In the genomic region with DNA sequence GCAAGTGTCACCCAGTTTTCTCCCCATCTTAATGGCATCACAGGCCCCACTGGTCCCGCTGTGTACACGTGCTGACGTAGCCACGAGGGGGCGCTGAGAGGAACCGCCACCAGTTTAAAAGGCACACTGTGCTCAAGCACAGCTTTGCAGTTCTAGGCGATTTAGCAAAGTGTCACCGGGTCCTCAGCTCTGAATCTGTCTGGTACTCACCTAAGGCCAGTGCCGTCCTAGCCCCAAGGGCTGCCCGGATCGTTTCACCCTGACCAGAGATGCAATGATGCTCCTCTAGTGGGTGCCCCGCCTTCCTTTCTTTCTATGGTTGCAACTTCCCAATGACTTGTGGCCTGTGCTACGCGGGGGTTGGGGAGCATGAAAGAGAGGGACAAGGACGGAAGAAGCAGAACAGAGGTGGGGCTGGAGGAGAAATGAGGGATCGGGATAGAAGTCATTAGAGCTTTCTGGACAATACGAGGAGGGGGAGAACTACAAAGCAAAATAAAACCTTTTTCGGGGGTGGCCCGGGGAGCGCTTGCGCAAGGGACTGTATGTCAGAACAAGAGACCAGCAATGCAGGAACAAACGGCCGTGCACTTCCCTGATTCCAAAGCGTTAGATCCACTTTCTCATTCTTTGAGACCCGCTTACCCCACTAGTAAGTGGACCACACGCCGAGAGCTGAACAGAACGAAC, we compare ENCODE assay signal across 8 mouse cellular contexts. TPM values are rescaled to one million over a fixed set of nuclear protein-coding genes. Genes with fewer than 3 reads are reported as not detected.
DNase-seq lines count a peak whose midpoint lies in the region; ATAC-seq and TF ChIP-seq lines count a peak whose summit lies in the region.

No protein-coding gene starts in this region.

- peak overlapping the region; percentile 67 to 80 for H3K4me3 ChIP-seq in MEL (ENCODE audit: control insufficient read depth in 1 of 2, insufficient read depth in 1 of 2, low read depth in 2 of 2, low read length in 2 of 2)
- peak overlapping the region; percentile 45 for H3K4me3 ChIP-seq in cerebellum, adult 2 months (replicated peaks; ENCODE audit: insufficient read depth, low read depth, low read length)
- H3K4me3 ChIP-seq in forebrain, postnatal 0 days (ENCODE audit: low read depth, low read length) = peak overlapping the region; percentile 44
- peak overlapping the region; percentile 61 for H3K4me3 ChIP-seq in layer of hippocampus, adult 2 months
- peak overlapping the region; percentile 41 for H3K4me3 ChIP-seq in lung, embryonic 14.5 days (ENCODE audit: low read depth, low read length)
- peak overlapping the region; percentile 39 for H3K4me3 ChIP-seq in neural tube, embryonic 15.5 days (replicated peaks)

- no peak for TF ChIP-seq EP300 in MEL (IDR thresholded peaks at IDR 0.05; ENCODE audit: low read depth in 1 of 2, low read length in 2 of 2)

- H3K36me3 ChIP-seq in MEL (ENCODE audit: control insufficient read depth in 1 of 2, insufficient read depth in 2 of 2, low read length in 2 of 2) = peaks cover 0 to 5% of the 10 kb centered on the region in 2 experiments; a peak in 2 of 4 replicates
- no peaks in the 10 kb centered on the region for H3K36me3 ChIP-seq in forebrain, postnatal 0 days (ENCODE audit: insufficient read depth)
- H3K36me3 ChIP-seq in lung, embryonic 14.5 days (ENCODE audit: insufficient read depth) = no peaks in the 10 kb centered on the region
- H3K36me3 ChIP-seq in neural tube, embryonic 15.5 days = no peaks in the 10 kb centered on the region

- peak overlapping the region; percentile 60 for H3K4me2 ChIP-seq in forebrain, postnatal 0 days (ENCODE audit: low read depth)
- peak overlapping the region; percentile 87 for H3K4me2 ChIP-seq in lung, embryonic 14.5 days
- H3K4me2 ChIP-seq in neural tube, embryonic 15.5 days = peak overlapping the region; percentile 82

- intact Hi-C loops in heart, postnatal 36 days (cut with DNase I) = loop anchor here (1.0 to 5.0 kb wide), 3 partner anchors 70 to 199 kb away; a partner anchor contains a TSS

- DNase-seq in MEL (ENCODE audit: low read depth, low spot score) = peak; percentile 98
- DNase-seq in cerebellum, adult 2 months = peak; percentile 69 to 77
- peak; percentile 80 for DNase-seq in forebrain, postnatal 0 days
- DNase-seq in heart, postnatal 36 days = peak; percentile 84 to 85
- peak; percentile 73 to 79 for DNase-seq in layer of hippocampus, adult 2 months (ENCODE audit: low spot score in 2 of 2)
- peak; percentile 87 for DNase-seq in lung, embryonic 14.5 days
- peak; percentile 72 to 76 for DNase-seq in thymus, adult 18-20 months

- peak overlapping the region; percentile 68 for H3K27ac ChIP-seq in MEL (ENCODE audit: control insufficient read depth, low read depth, low read length)
- H3K27ac ChIP-seq in cerebellum, adult 2 months (ENCODE audit: insufficient read depth, low read length) = no peak overlapping the region
- no peak overlapping the region for H3K27ac ChIP-seq in forebrain, postnatal 0 days (ENCODE audit: low read depth, low read length)
- H3K27ac ChIP-seq in layer of hippocampus, adult 2 months = peak overlapping the region; percentile 77
- no peak overlapping the region for H3K27ac ChIP-seq in lung, embryonic 14.5 days (ENCODE audit: low read depth)
- 0 out of 2 replicates have a peak overlapping the region, but pooled peaks have one; percentile 42 for H3K27ac ChIP-seq in neural tube, embryonic 15.5 days (replicated peaks)

- H3K27me3 ChIP-seq in MEL (ENCODE audit: control insufficient read depth in 1 of 2, insufficient read depth in 2 of 2, low read length in 2 of 2) = no peaks in the 10 kb centered on the region
- H3K27me3 ChIP-seq in cerebellum, adult 2 months (ENCODE audit: control insufficient read depth, insufficient read depth, low read length) = no peaks in the 10 kb centered on the region
- no peaks in the 10 kb centered on the region for H3K27me3 ChIP-seq in forebrain, postnatal 0 days (ENCODE audit: insufficient read depth, low read length)
- no peaks in the 10 kb centered on the region for H3K27me3 ChIP-seq in lung, embryonic 14.5 days (ENCODE audit: insufficient read depth, low read length)
- H3K27me3 ChIP-seq in neural tube, embryonic 15.5 days (replicated peaks) = peaks cover 13% of the 10 kb centered on the region; the same call in 1 of the 2 replicates

- no peaks in the 10 kb centered on the region; the same call in 1 of the 2 replicates for H3K79me2 ChIP-seq in MEL (ENCODE audit: control insufficient read depth, insufficient read depth, low read length, poor library complexity)

- peak; percentile 82 for ATAC-seq in forebrain, postnatal 0 days
- peak; percentile 77 for ATAC-seq in lung, embryonic 14.5 days (ENCODE audit: insufficient read depth)
- peak; percentile 69 for ATAC-seq in neural tube, embryonic 15.5 days (ENCODE audit: low FRiP score)

- peaks cover 2 to 12% of the 10 kb centered on the region in 2 experiments; a peak in 3 of 4 replicates for H3K4me1 ChIP-seq in MEL (ENCODE audit: control insufficient read depth in 1 of 2, insufficient read depth in 2 of 2, low read length in 2 of 2)
- no peaks in the 10 kb centered on the region for H3K4me1 ChIP-seq in cerebellum, adult 2 months (ENCODE audit: control insufficient read depth, insufficient read depth, low read length)
- H3K4me1 ChIP-seq in forebrain, postnatal 0 days (ENCODE audit: insufficient read depth) = no peaks in the 10 kb centered on the region
- no peaks in the 10 kb centered on the region; the same call in 1 of the 2 replicates for H3K4me1 ChIP-seq in lung, embryonic 14.5 days (ENCODE audit: insufficient read depth)
- peaks cover 26% of the 10 kb centered on the region for H3K4me1 ChIP-seq in neural tube, embryonic 15.5 days

- peak in 1 of 2 experiments; percentile 49; a peak in 1 of 4 replicates for TF ChIP-seq POLR2A in MEL (IDR thresholded peaks at IDR 0.05; ENCODE audit: control insufficient read depth in 1 of 2, insufficient read depth in 1 of 2, low read depth in 1 of 2, low read length in 2 of 2, poor library complexity in 1 of 2)
- no peak for TF ChIP-seq POLR2A in cerebellum, adult 2 months (IDR thresholded peaks at IDR 0.05; ENCODE audit: borderline replicate concordance, insufficient read depth, low read length)

- WGBS in cerebellum, adult 2 months = 6% methylated on average over 28 of the region's 28 CpGs
- WGBS in forebrain, postnatal 0 days = 1% methylated on average over 28 of the region's 28 CpGs
- 2% methylated on average over 28 of the region's 28 CpGs for WGBS in lung, embryonic 14.5 days
- WGBS in neural tube, embryonic 15.5 days = 1% methylated on average over 28 of the region's 28 CpGs

- TF ChIP-seq RAD21 in MEL (IDR thresholded peaks at IDR 0.05; ENCODE audit: low read depth, low read length) = peak; percentile 68

- H3K9me3 ChIP-seq in MEL (replicated peaks; ENCODE audit: insufficient read depth, low read length) = no peaks in the 10 kb centered on the region
- H3K9me3 ChIP-seq in forebrain, postnatal 0 days (ENCODE audit: low read length) = no peaks in the 10 kb centered on the region
- no peaks in the 10 kb centered on the region for H3K9me3 ChIP-seq in lung, embryonic 14.5 days (ENCODE audit: low read depth, low read length)
- no peaks in the 10 kb centered on the region for H3K9me3 ChIP-seq in neural tube, embryonic 15.5 days (replicated peaks)

- TF ChIP-seq CTCF in MEL (IDR thresholded peaks at IDR 0.05 in 2 of 3, conservative IDR thresholded peaks at IDR 0.05 in 1 of 3; ENCODE audit: control insufficient read depth in 1 of 3, insufficient read depth in 1 of 3, low read depth in 2 of 3, low read length in 3 of 3, poor library complexity in 1 of 3, severe bottlenecking in 1 of 3) = peak in 2 of 3 experiments; percentile 98 to 100
- TF ChIP-seq CTCF in cerebellum, adult 2 months (IDR thresholded peaks at IDR 0.05; ENCODE audit: borderline replicate concordance, insufficient read depth, low read depth, low read length) = peak; percentile 78
- TF ChIP-seq CTCF in forebrain, postnatal 0 days (IDR thresholded peaks at IDR 0.05; ENCODE audit: low read depth) = peak; percentile 83
- TF ChIP-seq CTCF in layer of hippocampus, adult 2 months (conservative IDR thresholded peaks at IDR 0.05) = peak; percentile 89
- peak; percentile 84 for TF ChIP-seq CTCF in lung, embryonic 14.5 days (IDR thresholded peaks at IDR 0.05; ENCODE audit: low read depth)

- H3K9ac ChIP-seq in MEL (ENCODE audit: control insufficient read depth, low read depth, low read length, poor library complexity, severe bottlenecking) = peak overlapping the region; percentile 72
- H3K9ac ChIP-seq in forebrain, postnatal 0 days = peak overlapping the region; percentile 55
- peak overlapping the region; percentile 57 for H3K9ac ChIP-seq in lung, embryonic 14.5 days
- peak overlapping the region; percentile 51 for H3K9ac ChIP-seq in neural tube, embryonic 15.5 days (replicated peaks)

RNA-seq across cellular contexts. Expression of a gene that starts 6.3 kb away (rescaled TPM):
- not detected in 2 replicates for total RNA-seq in MEL (2012; rRNA removed)
- polyA plus RNA-seq in MEL (2012; ENCODE audit: insufficient read depth in 1 of 2, insufficient read length in 2 of 2, low read depth in 1 of 2, low replicate concordance in 2 of 2, missing spikeins in 1 of 2) = not detected
- not detected in 2 replicates for polyA plus RNA-seq in cerebellum, adult 2 months (2012; rRNA removed)
- total RNA-seq in forebrain, postnatal 0 days (2014; rRNA removed) = not detected in 2 replicates
- polyA plus RNA-seq in forebrain, postnatal 0 days (2015; fragmentation: Nextera tagmentation; extraction: Ambion mirVana) = not detected in 2 replicates
- not detected for total RNA-seq in heart, postnatal 36 days (2021)
- not detected for total RNA-seq in layer of hippocampus, adult 2 months (2021)
- not detected in 2 replicates for polyA plus RNA-seq in lung, embryonic 14.5 days (2014; fragmentation: Nextera tagmentation; extraction: Ambion mirVana)
- polyA plus RNA-seq in neural tube, embryonic 15.5 days (2015; fragmentation: Nextera tagmentation; extraction: Ambion mirVana) = not detected in 2 replicates

RNA-seq across cellular contexts. Expression of a gene that starts 22.8 kb away (rescaled TPM):
- 2.5 and 3.3 TPM in 2 replicates for total RNA-seq in MEL (2012; rRNA removed)
- polyA plus RNA-seq in MEL (2012; ENCODE audit: insufficient read depth in 1 of 2, insufficient read length in 2 of 2, low read depth in 1 of 2, low replicate concordance in 2 of 2, missing spikeins in 1 of 2) = 1 to 10 TPM in 1 of 2 experiments, not detected in 1; 7.0 TPM
- 26.6 and 26.8 TPM in 2 replicates for polyA plus RNA-seq in cerebellum, adult 2 months (2012; rRNA removed)
- total RNA-seq in forebrain, postnatal 0 days (2014; rRNA removed) = 24.5 and 24.9 TPM in 2 replicates
- polyA plus RNA-seq in forebrain, postnatal 0 days (2015; fragmentation: Nextera tagmentation; extraction: Ambion mirVana) = 12.7 and 18.1 TPM in 2 replicates
- total RNA-seq in heart, postnatal 36 days (2021) = 10 to 100 TPM; 22.4 to 29.2 TPM
- 10 to 100 TPM; 34.3 to 34.7 TPM for total RNA-seq in layer of hippocampus, adult 2 months (2021)
- polyA plus RNA-seq in lung, embryonic 14.5 days (2014; fragmentation: Nextera tagmentation; extraction: Ambion mirVana) = 4.4 and 4.6 TPM in 2 replicates
- polyA plus RNA-seq in neural tube, embryonic 15.5 days (2015; fragmentation: Nextera tagmentation; extraction: Ambion mirVana) = 13.4 and 15.4 TPM in 2 replicates

RNA-seq across cellular contexts. Expression of a gene that starts 52.2 kb away (rescaled TPM):
- 0.12 and 0.16 TPM in 2 replicates for total RNA-seq in MEL (2012; rRNA removed)
- under 1 TPM in 1 of 2 experiments, not detected in 1; 0.39 TPM for polyA plus RNA-seq in MEL (2012; ENCODE audit: insufficient read depth in 1 of 2, insufficient read length in 2 of 2, low read depth in 1 of 2, low replicate concordance in 2 of 2, missing spikeins in 1 of 2)
- polyA plus RNA-seq in cerebellum, adult 2 months (2012; rRNA removed) = 2.3 and 2.8 TPM in 2 replicates
- 0.54 and 0.76 TPM in 2 replicates for total RNA-seq in forebrain, postnatal 0 days (2014; rRNA removed)
- polyA plus RNA-seq in forebrain, postnatal 0 days (2015; fragmentation: Nextera tagmentation; extraction: Ambion mirVana) = 0.97 and 1.2 TPM in 2 replicates
- 10 to 100 TPM; 13.8 to 13.9 TPM for total RNA-seq in heart, postnatal 36 days (2021)
- total RNA-seq in layer of hippocampus, adult 2 months (2021) = 1 to 10 TPM; 3.5 to 5.0 TPM
- 1.2 and 1.4 TPM in 2 replicates for polyA plus RNA-seq in lung, embryonic 14.5 days (2014; fragmentation: Nextera tagmentation; extraction: Ambion mirVana)
- polyA plus RNA-seq in neural tube, embryonic 15.5 days (2015; fragmentation: Nextera tagmentation; extraction: Ambion mirVana) = 0.72 and 2.1 TPM in 2 replicates

Comparison
In these comparisons a context has a peak if more than half of its experiments do, and no peak if none do; other contexts are left out.
1. H3K27ac ChIP-seq: peak in MEL (single experiment), layer of hippocampus, adult 2 months (single experiment) and neural tube, embryonic 15.5 days (single experiment); none in cerebellum, adult 2 months (single experiment), forebrain, postnatal 0 days (single experiment) and lung, embryonic 14.5 days (single experiment).
2. Peak in every context shown above with its lines, with median percentiles within 50 percentile points of each other: DNase-seq, H3K4me3 ChIP-seq, H3K9ac ChIP-seq, CTCF ChIP-seq, ATAC-seq and H3K4me2 ChIP-seq.